Mouse (Mus musculus) embryonic facial prominence, embryonic 12.5 days (tissue): Measurements from ENCODE around the gene Itga7. TPM values are rescaled to one million over a fixed set of nuclear protein-coding genes. Genes with fewer than 3 reads are reported as not detected.
A peak's percentile ranks its signal among the peaks of the same experiment; 100 is the strongest.

ENCODE experiments used
- ATAC-seq: fragments of 200-750 bp; cut with Nextera tagmentation; 2 replicates; pipeline ENCODE4 v1.8.0; 2017; ENCODE audit not compliant: insufficient number of reproducible peaks, insufficient read depth, low FRiP score, low TSS enrichment
- H3K27ac ChIP-seq: fragments of 300-500 bp; sonication (generic); 2 replicates; pipeline ENCODE4 v1.5.1; 2016; ENCODE audit warnings: mild to moderate bottlenecking
- H3K27me3 ChIP-seq: fragments of 300-500 bp; sonication (generic); 2 replicates; pipeline ENCODE4 v1.6.1; 2016; ENCODE audit warnings: mild to moderate bottlenecking, moderate library complexity
- H3K36me3 ChIP-seq: fragments of 300-500 bp; sonication (generic); 2 replicates; pipeline ENCODE4 v1.6.1; 2016; ENCODE audit warnings: mild to moderate bottlenecking
- H3K4me1 ChIP-seq: fragments of 300-500 bp; sonication (generic); 2 replicates; pipeline ENCODE4 v1.6.1; 2016
- H3K4me2 ChIP-seq: fragments of 300-500 bp; sonication (generic); replicated peaks from 2 replicates; pipeline ENCODE4 v1.6.1; 2016; ENCODE audit warnings: mild to moderate bottlenecking, moderate library complexity
- H3K4me3 ChIP-seq: fragments of 300-500 bp; sonication (generic); 2 replicates; pipeline ENCODE4 v1.5.1; 2016; ENCODE audit warnings: mild to moderate bottlenecking
- H3K9ac ChIP-seq: fragments of 300-500 bp; sonication (generic); 2 replicates; pipeline ENCODE4 v1.6.1; 2016; ENCODE audit warnings: mild to moderate bottlenecking, moderate library complexity
- H3K9me3 ChIP-seq: fragments of 300-500 bp; sonication (generic); 2 replicates; pipeline ENCODE4 v1.6.1; 2016; ENCODE audit warnings: mild to moderate bottlenecking, moderate library complexity
- WGBS: fragments of 180-500 bp; shearing (Covaris S2); methylation state at CpG from one replicate; pipeline ENCODE4 v1.1.7; 2016; 5-methylcytosine and 5-hydroxymethylcytosine counted together
- polyA plus RNA-seq: library from polyadenylated mRNA; unstranded; fragments of >200 nt; fragmentation: Nextera tagmentation; extraction: Ambion mirVana; gene quantifications from 2 replicates; pipeline ENCODE4 v1.2.1, GENCODE M21; 2016

Gene Itga7
- polyA plus RNA-seq: 5.2 TPM in 2 replicates

DNA sequence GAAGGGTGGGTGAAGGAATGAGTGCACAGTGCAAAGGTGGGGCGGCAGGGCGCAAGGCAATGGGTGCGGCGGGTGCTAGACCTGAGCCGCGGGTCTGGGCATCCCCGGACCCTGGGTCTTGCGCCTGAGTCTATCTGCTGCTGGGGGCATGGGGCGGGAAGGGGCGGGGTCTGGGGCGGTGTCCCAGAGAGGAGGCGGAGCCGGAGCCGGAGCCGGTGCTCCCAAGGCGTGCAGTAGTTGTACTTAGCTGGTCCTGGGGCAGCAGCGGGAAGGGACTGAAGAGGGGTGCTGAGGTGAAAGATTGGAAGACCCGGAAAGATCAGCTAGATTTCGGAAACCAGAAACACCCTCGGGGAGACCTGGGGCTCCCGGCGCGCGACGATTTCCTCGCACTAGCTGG, at the start of gene Itga7:
Gene Itga7 (plus strand): TSS at position 245 of the 400 bp plus-strand sequence.
- peak; percentile 70 for ATAC-seq
- H3K27me3 ChIP-seq: peaks cover 61% of the 10 kb centered on the region
- under 1% methylated on average over 26 of the region's 26 CpGs for WGBS

DNA sequence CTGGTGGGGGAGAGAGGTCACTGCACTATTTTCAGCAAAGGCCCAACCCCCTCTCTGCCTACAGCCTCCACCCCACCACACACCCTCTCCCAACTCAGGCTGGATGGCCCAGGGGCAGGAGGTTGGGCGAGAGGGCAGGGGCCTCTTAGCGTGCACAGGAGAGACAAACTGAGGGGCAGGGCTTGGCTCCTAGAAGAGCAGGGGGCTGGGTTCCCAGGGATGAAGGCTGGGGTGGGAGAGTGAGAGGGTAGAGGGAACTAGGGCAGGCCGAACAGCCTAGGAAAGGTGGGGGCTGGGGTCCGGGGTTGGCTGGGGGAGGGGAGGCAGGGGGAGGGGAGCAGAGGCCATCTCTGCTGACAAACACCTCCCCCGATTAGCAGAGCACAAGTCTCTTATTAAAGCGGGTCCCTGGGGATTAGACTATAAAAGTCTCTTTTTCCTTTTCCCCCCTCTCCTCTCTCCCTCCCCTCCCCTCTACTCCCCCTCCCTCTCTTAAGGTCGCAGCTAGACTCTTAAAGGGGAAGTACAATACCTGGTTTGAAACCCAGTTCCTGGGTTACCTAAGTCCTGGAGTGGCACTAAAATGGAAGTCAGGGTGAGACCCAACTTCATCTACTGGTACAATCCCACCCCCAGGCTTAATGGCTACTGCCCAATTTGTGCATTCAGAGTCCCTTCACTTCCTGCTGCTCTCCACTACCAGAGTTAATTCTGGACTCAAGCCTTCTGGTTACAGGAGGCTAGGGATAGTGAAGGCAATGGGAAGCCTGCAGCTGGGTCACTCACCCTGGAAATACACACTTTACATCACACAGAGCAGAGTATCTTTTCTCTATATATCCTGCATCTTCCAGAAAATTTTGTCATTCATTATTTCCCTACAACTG, 44.4 kb upstream of the Itga7 start:
- peak overlapping the region; percentile 81 for H3K4me3 ChIP-seq
- peak; percentile 73 for ATAC-seq
- peak overlapping the region; percentile 79 for H3K9ac ChIP-seq
- H3K4me2 ChIP-seq: peak overlapping the region; percentile 89
- H3K36me3 ChIP-seq: peaks cover 28% of the 10 kb centered on the region
- peak overlapping the region; percentile 96 for H3K27ac ChIP-seq
- H3K27me3 ChIP-seq: no peaks in the 10 kb centered on the region
- H3K9me3 ChIP-seq: no peaks in the 10 kb centered on the region
- H3K4me1 ChIP-seq: peaks cover 34% of the 10 kb centered on the region
- 2% methylated on average over 6 of the region's 7 CpGs for WGBS

More for the DNA sequence above, at the start of gene Itga7:
- Histone ChIP-seq H3K36me3 (no peaks in the 10 kb centered on the region), H3K4me1 (peaks cover 5% of the 10 kb centered on the region; the same call in 1 of the 2 replicates), H3K27ac (no peak within 1 kb of the TSS), H3K4me2 (peak within 1 kb of the TSS; percentile 68), H3K9me3 (no peaks in the 10 kb centered on the region), H3K9ac (peak within 1 kb of the TSS; percentile 42), H3K4me3 (peak within 1 kb of the TSS; percentile 40)

DNA sequence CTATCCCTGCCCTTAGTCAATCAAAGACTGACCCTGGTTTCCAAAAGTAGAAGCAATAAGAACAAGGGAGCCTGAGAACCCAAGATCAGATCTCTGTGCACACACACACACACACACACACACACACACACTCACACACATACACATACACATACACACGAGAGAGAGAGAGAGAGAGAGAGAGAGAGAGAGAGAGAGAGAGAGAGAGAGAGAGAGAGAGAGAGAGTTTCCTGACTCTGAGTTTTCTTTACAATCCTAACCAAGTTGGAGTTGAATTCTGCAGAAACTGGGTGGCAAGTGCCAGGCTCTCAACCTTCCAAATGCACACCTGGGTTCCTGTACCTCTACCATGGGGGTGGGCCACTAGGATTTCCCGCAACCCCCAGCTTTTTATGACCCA, 43.8 kb upstream of the Itga7 start:
- Histone ChIP-seq H3K36me3 (peaks cover 28% of the 10 kb centered on the region), H3K4me2 (peak overlapping the region; percentile 89), H3K27me3 (no peaks in the 10 kb centered on the region), H3K4me3 (peak overlapping the region; percentile 81), H3K4me1 (peaks cover 34% of the 10 kb centered on the region), H3K9ac (peak overlapping the region; percentile 79), H3K27ac (peak overlapping the region; percentile 96), H3K9me3 (no peaks in the 10 kb centered on the region)
- 16% methylated on average over 1 of the region's 2 CpGs for WGBS
- ATAC-seq: no peak

DNA sequence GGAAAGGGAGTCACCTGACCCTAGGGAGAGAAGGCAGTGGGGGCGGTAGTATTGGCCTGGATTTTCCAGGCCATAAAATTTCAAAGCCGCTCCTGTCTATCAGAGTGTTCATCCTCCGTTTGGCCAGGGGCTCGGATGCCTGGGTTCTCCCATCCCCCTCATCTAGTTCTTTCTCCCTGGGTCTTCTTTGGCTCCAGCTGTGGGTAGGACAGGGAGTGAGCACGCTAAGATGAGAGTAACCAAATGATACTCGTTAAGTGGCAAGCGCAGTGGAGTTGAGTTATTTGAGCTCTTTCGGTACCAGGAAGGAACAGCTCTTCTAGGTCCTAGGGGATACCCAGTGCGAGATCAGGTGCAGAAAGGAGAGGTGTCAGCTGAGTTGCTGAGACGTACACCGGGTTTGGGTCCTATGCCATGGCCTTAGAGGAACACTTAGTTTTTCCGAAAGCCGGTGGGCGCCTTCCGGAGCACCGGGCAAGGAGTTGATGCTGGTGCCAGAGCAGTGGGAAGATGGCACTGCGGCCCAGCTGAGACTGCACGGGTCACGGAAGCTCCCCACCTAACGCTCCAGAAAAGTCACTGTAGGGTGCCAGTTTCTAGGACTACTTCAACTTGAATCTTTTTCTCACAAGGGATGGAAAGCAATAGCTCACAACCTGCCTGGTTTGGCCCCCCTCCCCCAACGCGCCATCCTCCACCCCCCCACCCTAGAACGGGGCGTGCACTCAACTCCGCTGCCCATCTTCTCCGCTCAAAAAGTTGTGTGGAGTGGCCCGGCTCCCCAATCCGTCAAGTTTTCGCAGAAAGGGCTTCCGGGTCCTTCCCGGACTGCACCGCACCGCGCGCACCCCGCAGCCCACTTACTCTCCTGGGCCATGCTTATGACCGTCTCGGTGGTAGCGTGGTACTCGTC, 43.0 kb upstream of the Itga7 start:
- WGBS: under 1% methylated on average over 40 of the region's 40 CpGs
- Histone ChIP-seq H3K27ac (peak overlapping the region; percentile 96), H3K4me3 (peak overlapping the region; percentile 81), H3K4me2 (peak overlapping the region; percentile 89), H3K36me3 (peaks cover 20% of the 10 kb centered on the region), H3K9ac (peak overlapping the region; percentile 79), H3K9me3 (no peaks in the 10 kb centered on the region), H3K27me3 (no peaks in the 10 kb centered on the region), H3K4me1 (peaks cover 34% of the 10 kb centered on the region)
- ATAC-seq: peak; percentile 16; the same call in 1 of the 2 replicates

DNA sequence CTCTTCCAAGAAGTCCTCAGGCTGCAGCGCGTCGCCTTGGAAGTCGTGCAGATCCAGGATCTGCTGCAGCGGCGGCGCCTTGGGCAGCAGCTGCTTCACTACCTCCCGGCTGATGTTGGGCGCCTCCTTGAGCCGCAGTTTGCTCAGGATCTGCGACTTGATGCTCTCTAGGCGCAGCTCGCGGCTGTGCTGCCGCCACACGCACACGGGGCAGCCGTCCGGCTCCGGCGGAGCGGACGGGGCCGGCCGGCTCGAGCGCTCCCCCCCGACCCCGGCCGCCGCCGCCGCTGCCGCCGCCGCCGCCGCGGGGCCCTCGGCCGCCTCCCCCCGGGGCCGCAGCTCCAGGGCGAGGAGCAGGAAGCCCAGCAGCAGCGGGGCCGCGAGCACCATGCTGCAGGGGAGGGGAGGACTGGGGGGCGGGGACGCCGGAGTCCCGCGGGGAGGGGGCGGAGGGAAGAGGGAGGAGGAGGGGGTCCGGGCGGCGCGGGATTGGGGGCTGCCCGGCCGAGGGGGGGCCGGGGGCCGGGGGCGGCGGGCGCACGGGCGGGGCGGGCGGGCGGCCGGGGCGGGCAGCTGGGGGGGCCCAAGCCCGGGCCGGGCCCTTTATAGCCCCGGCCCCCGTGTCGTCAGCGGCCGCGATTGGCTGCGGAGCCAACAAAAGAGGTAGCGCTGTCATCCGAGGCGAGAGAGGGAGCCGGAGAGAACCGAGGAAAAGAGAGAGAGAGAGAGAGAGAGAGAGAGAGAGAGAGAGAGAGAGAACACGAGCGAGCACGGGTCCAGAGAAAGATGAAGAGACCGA, 42.1 kb upstream of the Itga7 start, which contains the start of gene Gdf11:
Gene Gdf11 (minus strand): TSS at position 423 of the 799 bp plus-strand sequence.
- WGBS: under 1% methylated on average over 65 of the region's 89 CpGs
- peak within 1 kb of the TSS; percentile 96 for H3K27ac ChIP-seq
- H3K4me3 ChIP-seq: peak within 1 kb of the TSS; percentile 81
- peak within 1 kb of the TSS; percentile 89 for H3K4me2 ChIP-seq
- H3K27me3 ChIP-seq: peaks cover 7% of the 10 kb centered on the region
- no peaks in the 10 kb centered on the region for H3K9me3 ChIP-seq
- peaks cover 36% of the 10 kb centered on the region for H3K4me1 ChIP-seq
- ATAC-seq: peak; percentile 76
- H3K36me3 ChIP-seq: peaks cover 14% of the 10 kb centered on the region
- H3K9ac ChIP-seq: peak within 1 kb of the TSS; percentile 79

DNA sequence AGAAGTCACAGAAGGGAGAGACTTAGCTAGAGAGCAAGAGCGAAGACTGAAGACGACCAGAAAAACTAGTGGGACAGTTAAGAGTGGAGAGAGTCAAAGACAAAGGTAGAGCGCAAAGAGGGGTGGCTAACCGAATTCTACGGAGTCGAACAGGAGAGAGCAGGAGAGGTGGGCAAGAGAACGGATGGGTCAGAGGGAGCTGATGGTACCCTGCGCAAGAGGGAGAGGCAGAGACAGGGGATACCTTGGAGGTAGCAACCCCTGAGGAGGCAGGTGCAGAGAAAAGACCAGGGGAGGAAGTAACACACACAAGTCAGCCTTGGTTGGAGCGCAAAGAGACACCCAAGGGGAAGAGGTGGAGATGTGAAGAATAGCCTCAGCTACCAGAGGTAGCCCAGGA, 41.4 kb upstream of the Itga7 start:
- ATAC-seq: no peak
- Histone ChIP-seq H3K4me1 (peaks cover 42% of the 10 kb centered on the region), H3K4me2 (peak overlapping the region; percentile 89), H3K9ac (peak overlapping the region; percentile 79), H3K4me3 (peak overlapping the region; percentile 81), H3K27me3 (peaks cover 12% of the 10 kb centered on the region), H3K27ac (peak overlapping the region; percentile 96), H3K9me3 (no peaks in the 10 kb centered on the region), H3K36me3 (peaks cover 6% of the 10 kb centered on the region)
- WGBS: under 1% methylated on average over 9 of the region's 9 CpGs

DNA sequence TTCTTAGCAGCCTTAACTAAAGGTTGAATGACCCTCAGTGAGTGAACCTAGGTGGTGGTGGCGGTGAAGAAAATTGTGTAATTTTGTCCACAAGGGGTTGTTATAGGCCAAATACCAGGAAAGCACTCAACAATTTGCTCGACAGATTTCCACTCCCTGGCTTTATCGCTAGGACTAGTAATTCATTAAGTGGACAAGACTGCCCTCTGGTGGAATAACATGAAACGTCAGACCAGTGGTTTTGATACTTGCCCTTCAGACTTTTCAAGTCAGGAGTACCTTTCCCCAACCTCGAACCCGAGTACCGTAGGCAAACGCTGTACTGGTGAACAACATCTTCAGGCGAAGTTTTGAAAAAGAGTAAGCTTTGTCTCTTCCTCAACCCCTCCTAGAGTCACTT, 38.2 kb upstream of the Itga7 start:
- H3K9ac ChIP-seq: no peak overlapping the region; the same call in 1 of the 2 replicates
- H3K4me2 ChIP-seq: 0 out of 2 replicates have a peak overlapping the region, but pooled peaks have one; percentile 14
- no peak overlapping the region for H3K27ac ChIP-seq
- H3K36me3 ChIP-seq: no peaks in the 10 kb centered on the region
- H3K9me3 ChIP-seq: no peaks in the 10 kb centered on the region
- peaks cover 12% of the 10 kb centered on the region for H3K27me3 ChIP-seq
- 0 out of 2 replicates have a peak overlapping the region, but pooled peaks have one; percentile 6 for H3K4me3 ChIP-seq
- H3K4me1 ChIP-seq: peaks cover 18% of the 10 kb centered on the region
- under 1% methylated on average over 9 of the region's 9 CpGs for WGBS
- ATAC-seq: no peak

DNA sequence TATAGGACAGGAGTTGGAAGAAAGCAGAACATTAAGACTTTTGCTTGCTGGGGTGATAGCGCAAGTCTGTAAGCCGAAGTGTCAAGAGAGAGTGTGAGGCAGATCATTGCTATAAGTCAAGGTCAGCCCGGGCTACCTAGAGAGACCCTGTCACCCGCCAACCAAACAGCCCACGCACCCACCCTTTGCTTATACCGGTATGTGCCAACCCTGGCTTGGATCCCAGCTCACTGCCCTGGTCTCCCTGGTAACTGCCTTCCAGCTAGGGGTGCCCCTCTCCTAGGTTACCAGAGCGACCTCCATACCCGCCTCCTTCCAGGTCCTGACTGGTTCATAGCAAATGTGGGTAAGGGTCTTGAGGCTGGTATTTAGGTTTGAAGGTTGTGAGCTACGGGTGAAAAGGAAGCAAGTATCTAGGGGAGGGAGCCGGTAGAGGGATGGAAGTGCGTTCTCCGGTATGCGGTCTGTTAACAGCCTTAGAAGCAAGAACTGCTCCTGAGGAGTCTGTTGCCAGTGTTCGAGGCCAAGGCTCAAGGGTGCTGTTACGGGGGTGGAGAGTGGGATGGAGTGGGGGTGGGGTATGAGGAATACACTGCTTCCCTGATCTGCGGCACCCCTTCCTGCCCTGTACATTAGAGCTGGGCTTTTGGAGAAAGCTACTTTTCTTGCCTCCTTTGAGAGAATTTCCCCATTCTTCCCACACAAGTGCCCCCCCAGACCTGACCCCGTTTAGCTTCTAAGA, 37.5 kb upstream of the Itga7 start:
- 8% methylated on average over 17 of the region's 17 CpGs for WGBS
- H3K27ac ChIP-seq: no peak overlapping the region

DNA sequence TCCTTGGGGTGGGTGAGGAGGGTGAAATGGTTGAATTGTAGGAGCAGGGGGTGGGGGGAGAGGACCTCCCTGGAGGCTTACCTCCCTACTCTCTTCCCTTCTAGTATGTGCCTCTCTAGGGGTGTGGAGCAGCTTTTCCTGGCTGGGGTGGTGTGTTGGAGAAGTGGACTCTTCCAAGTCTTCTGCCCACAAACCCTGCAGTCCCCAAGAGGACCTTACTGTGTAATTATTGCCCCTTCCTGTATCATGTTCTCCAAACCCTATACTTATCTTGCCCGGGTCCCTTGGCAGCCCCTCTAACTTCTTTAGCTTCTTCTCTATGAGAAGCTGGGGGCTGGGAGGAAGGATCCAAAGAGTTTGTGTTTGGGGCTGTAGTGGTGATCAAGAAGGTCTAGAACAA, 36.8 kb upstream of the Itga7 start:
- Histone ChIP-seq H3K27me3 (peaks cover 12% of the 10 kb centered on the region), H3K4me1 (peaks cover 18% of the 10 kb centered on the region), H3K36me3 (no peaks in the 10 kb centered on the region), H3K4me2 (no peak overlapping the region), H3K27ac (no peak overlapping the region), H3K9me3 (no peaks in the 10 kb centered on the region), H3K9ac (no peak overlapping the region), H3K4me3 (no peak overlapping the region)
- no peak for ATAC-seq
- WGBS: 26% methylated on average over 1 of the region's 1 CpGs

More for the DNA sequence above, 37.5 kb upstream of the Itga7 start:
- no peaks in the 10 kb centered on the region for H3K36me3 ChIP-seq
- 0 out of 2 replicates have a peak overlapping the region, but pooled peaks have one; percentile 6 for H3K4me3 ChIP-seq
- H3K4me1 ChIP-seq: peaks cover 18% of the 10 kb centered on the region
- H3K9me3 ChIP-seq: no peaks in the 10 kb centered on the region
- H3K4me2 ChIP-seq: peak overlapping the region; percentile 14; the same call in 1 of the 2 replicates
- no peak for ATAC-seq
- peak overlapping the region; percentile 12 for H3K9ac ChIP-seq
- peaks cover 12% of the 10 kb centered on the region for H3K27me3 ChIP-seq

DNA sequence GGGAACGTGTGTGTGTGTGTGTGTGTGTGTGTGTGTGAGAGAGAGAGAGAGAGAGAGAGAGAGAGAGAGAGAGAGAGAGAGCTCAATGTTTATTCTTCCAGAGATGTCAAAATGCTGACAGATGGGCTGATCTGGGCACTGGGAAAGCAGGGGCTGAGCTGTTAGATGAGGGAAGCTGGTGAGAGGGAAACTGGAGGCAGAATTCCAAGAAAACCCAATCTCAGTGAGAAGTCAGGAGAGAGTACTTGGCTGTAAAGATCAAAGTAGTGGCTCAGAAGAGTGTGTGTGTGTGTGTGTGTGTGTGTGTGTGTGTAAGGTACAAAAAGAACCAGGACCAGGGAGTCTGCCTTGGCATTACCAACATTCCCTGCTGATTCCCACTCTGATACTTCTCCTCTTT, 36.1 kb upstream of the Itga7 start:
- WGBS: 8% methylated on average over 1 of the region's 1 CpGs
- Histone ChIP-seq H3K27ac (no peak overlapping the region), H3K4me2 (no peak overlapping the region), H3K9ac (no peak overlapping the region), H3K27me3 (peaks cover 12% of the 10 kb centered on the region), H3K9me3 (no peaks in the 10 kb centered on the region), H3K4me3 (no peak overlapping the region), H3K36me3 (no peaks in the 10 kb centered on the region), H3K4me1 (peaks cover 15% of the 10 kb centered on the region)
- ATAC-seq: no peak
